Mouse (Mus musculus): ENCODE measurements around the gene Styxl1.

- TF ChIP-seq CTCF (IDR thresholded peaks at IDR 0.05; ENCODE audit: control insufficient read depth, insufficient read depth, insufficient replicate concordance, low read depth, low read length): no peak
- TF ChIP-seq POLR2A (IDR thresholded peaks at IDR 0.05; ENCODE audit: control insufficient read depth, low read depth, low read length): no peak
These were observed 71.1 kb downstream of the Styxl1 start for GRCm38 (mm10) chr5:135707039-135707438.

All from testis, adult 2 months (tissue).